Mouse (Mus musculus) lung, embryonic 14.5 days (tissue): ENCODE data around the gene Notch2. TPM values are rescaled to one million over a fixed set of nuclear protein-coding genes. Genes with fewer than 3 reads are reported as not detected.

ENCODE experiments used
- ATAC-seq: fragments of 200-750 bp; cut with Nextera tagmentation; 2 replicates; pipeline ENCODE4 v1.8.0; 2017; ENCODE audit warnings: mild to moderate bottlenecking, moderate TSS enrichment, moderate library complexity; ENCODE audit not compliant: insufficient read depth
- DNase-seq: peaks from one replicate; pipeline ENCODE4 v3.0.0-alpha.2; 2015
- H3K27ac ChIP-seq: fragments of 300-500 bp; sonication (generic); 2 replicates; pipeline ENCODE4 v1.5.1; 2014; ENCODE audit warnings: low read depth, mild to moderate bottlenecking, moderate library complexity
- H3K27me3 ChIP-seq: fragments of 300-500 bp; sonication (generic); 2 replicates; pipeline ENCODE4 v1.6.1; 2014; ENCODE audit warnings: low read length, control low read depth; ENCODE audit not compliant: insufficient read depth
- H3K36me3 ChIP-seq: fragments of 300-500 bp; sonication (generic); 2 replicates; pipeline ENCODE4 v1.6.1; 2014; ENCODE audit warnings: control low read depth; ENCODE audit not compliant: insufficient read depth
- H3K4me1 ChIP-seq: fragments of 300-500 bp; sonication (generic); 2 replicates; pipeline ENCODE4 v1.6.1; 2014; ENCODE audit warnings: antibody characterized with exemption, control low read depth; ENCODE audit not compliant: insufficient read depth
- H3K4me2 ChIP-seq: fragments of 300-500 bp; sonication (generic); 2 replicates; pipeline ENCODE4 v1.6.1; 2014; ENCODE audit warnings: mild to moderate bottlenecking
- H3K4me3 ChIP-seq: fragments of 300-500 bp; sonication (generic); 2 replicates; pipeline ENCODE4 v1.5.1; 2014; ENCODE audit warnings: low read depth, low read length
- H3K9ac ChIP-seq: fragments of 300-500 bp; sonication (generic); 2 replicates; pipeline ENCODE4 v1.6.1; 2014
- H3K9me3 ChIP-seq: fragments of 300-500 bp; sonication (generic); 2 replicates; pipeline ENCODE4 v1.6.1; 2016; ENCODE audit warnings: low read depth, low read length, control low read depth
- CTCF ChIP-seq: IDR thresholded peaks from 2 replicates; pipeline ENCODE4 v1.5.1; 2016; ENCODE audit warnings: antibody characterized with exemption, low read depth
- WGBS: fragments of 180-500 bp; shearing (Covaris S2); extraction: QIAGEN DNeasy Blood & Tissue Kit; methylation state at CpG from one replicate; pipeline ENCODE4 v1.1.7; 2014; 5-methylcytosine and 5-hydroxymethylcytosine counted together
- polyA plus RNA-seq: library from polyadenylated mRNA; unstranded; fragments of >200 nt; fragmentation: Nextera tagmentation; extraction: Ambion mirVana; gene quantifications from 2 replicates; pipeline ENCODE4 v1.2.1, GENCODE M21; 2014

The Notch2 gene
- polyA plus RNA-seq, 1 experiment from 2014 or later, result 43.8 TPM

GRCm38 (mm10) chr3:98056956-98057365, 43.6 kb downstream of the Notch2 start:
- no peaks in the 10 kb centered on the region for H3K9me3 ChIP-seq
- H3K36me3 ChIP-seq, result no peaks in the 10 kb centered on the region
- no peak overlapping the region; the same call in 1 of the 2 replicates for H3K27ac ChIP-seq
- H3K4me1 ChIP-seq, result peaks cover 36% of the 10 kb centered on the region
- DNase-seq, result peak; percentile 21
- no peak overlapping the region for H3K9ac ChIP-seq
- no peaks in the 10 kb centered on the region for H3K27me3 ChIP-seq
- WGBS, result 69% methylated on average over 6 of the region's 6 CpGs
- H3K4me2 ChIP-seq, result no peak overlapping the region
- no peak for TF ChIP-seq CTCF
- no peak overlapping the region for H3K4me3 ChIP-seq
- ATAC-seq, result no peak

DNA sequence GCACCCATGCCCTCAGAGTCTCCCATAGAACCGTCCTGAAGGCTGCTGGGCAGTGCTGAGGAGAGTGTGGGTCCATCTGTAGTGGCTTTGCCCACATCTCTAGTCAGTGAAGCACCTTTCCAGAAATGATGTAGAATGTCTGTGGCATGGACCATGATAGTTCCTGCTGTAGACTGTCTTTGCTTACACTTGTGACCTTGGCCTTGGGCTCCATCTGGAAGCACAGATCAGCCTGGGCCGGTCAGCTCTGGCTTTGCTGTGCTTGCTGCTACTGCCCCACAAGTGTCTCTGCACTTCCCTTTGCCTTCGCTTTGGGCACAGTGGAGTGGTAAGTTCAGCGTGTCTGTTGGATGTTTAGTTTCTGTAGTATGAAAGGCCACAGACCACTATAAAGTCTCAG, 45.7 kb downstream of the Notch2 start:
- 75% methylated on average over 4 of the region's 4 CpGs for WGBS
- no peak overlapping the region for H3K9ac ChIP-seq
- no peak overlapping the region for H3K4me3 ChIP-seq
- H3K4me2 ChIP-seq, result no peak overlapping the region
- DNase-seq (no peak), ATAC-seq (no peak)
- no peak for TF ChIP-seq CTCF
- no peaks in the 10 kb centered on the region for H3K36me3 ChIP-seq
- no peaks in the 10 kb centered on the region for H3K9me3 ChIP-seq
- H3K27me3 ChIP-seq, result no peaks in the 10 kb centered on the region
- peaks cover 47% of the 10 kb centered on the region for H3K4me1 ChIP-seq
- no peak overlapping the region for H3K27ac ChIP-seq

GRCm38 (mm10) chr3:98060981-98061660, 47.8 kb downstream of the Notch2 start:
- no peaks in the 10 kb centered on the region for H3K36me3 ChIP-seq
- no peaks in the 10 kb centered on the region for H3K27me3 ChIP-seq
- H3K9ac ChIP-seq, result no peak overlapping the region
- peak overlapping the region; percentile 94 for H3K27ac ChIP-seq
- DNase-seq (peak; percentile 48), ATAC-seq (peak; percentile 1; the same call in 1 of the 2 replicates)
- H3K4me3 ChIP-seq, result no peak overlapping the region
- no peak for TF ChIP-seq CTCF
- H3K9me3 ChIP-seq, result no peaks in the 10 kb centered on the region
- H3K4me2 ChIP-seq, result peak overlapping the region; percentile 10
- 21% methylated on average over 7 of the region's 7 CpGs for WGBS
- peaks cover 59% of the 10 kb centered on the region for H3K4me1 ChIP-seq

GRCm38 (mm10) chr3:98061661-98062330, 48.5 kb downstream of the Notch2 start:
- Histone ChIP-seq H3K4me2 (peak overlapping the region; percentile 10), H3K9ac (no peak overlapping the region)
- TF ChIP-seq CTCF, result no peak

GRCm38 (mm10) chr3:98062591-98063185, 49.4 kb downstream of the Notch2 start:
- Histone ChIP-seq H3K27ac (peak overlapping the region; percentile 94), H3K4me1 (peaks cover 60% of the 10 kb centered on the region), H3K36me3 (no peaks in the 10 kb centered on the region), H3K9me3 (no peaks in the 10 kb centered on the region), H3K4me2 (peak overlapping the region; percentile 42), H3K4me3 (no peak overlapping the region), H3K27me3 (no peaks in the 10 kb centered on the region), H3K9ac (no peak overlapping the region)
- no peak for DNase-seq
- WGBS, result 44% methylated on average over 1 of the region's 1 CpGs
- TF ChIP-seq CTCF, result no peak
- ATAC-seq, result peak; percentile 8; the same call in 1 of the 2 replicates

More at GRCm38 (mm10) chr3:98061661-98062330, 48.5 kb downstream of the Notch2 start:
- H3K36me3 ChIP-seq, result no peaks in the 10 kb centered on the region
- peak; percentile 15; the same call in 1 of the 2 replicates for ATAC-seq
- 19% methylated on average over 13 of the region's 13 CpGs for WGBS
- H3K27me3 ChIP-seq, result no peaks in the 10 kb centered on the region
- peaks cover 53% of the 10 kb centered on the region for H3K4me1 ChIP-seq
- peak overlapping the region; percentile 94 for H3K27ac ChIP-seq
- peak; percentile 41 for DNase-seq
- H3K9me3 ChIP-seq, result no peaks in the 10 kb centered on the region
- no peak overlapping the region for H3K4me3 ChIP-seq

- H3K36me3 ChIP-seq, result peaks cover 4% of the 10 kb centered on the region; the same call in 1 of the 2 replicates
- H3K27me3 ChIP-seq, result no peaks in the 10 kb centered on the region
- no peak overlapping the region for H3K9ac ChIP-seq
- 13% methylated on average over 8 of the region's 8 CpGs for WGBS
- H3K27ac ChIP-seq, result peak overlapping the region; percentile 94
- peaks cover 65% of the 10 kb centered on the region for H3K4me1 ChIP-seq
- peak; percentile 96 for DNase-seq
- H3K4me3 ChIP-seq, result no peak overlapping the region
- ATAC-seq, result peak; percentile 80
- no peak for TF ChIP-seq CTCF
- H3K4me2 ChIP-seq, result peak overlapping the region; percentile 42
- no peaks in the 10 kb centered on the region for H3K9me3 ChIP-seq
Observed at GRCm38 (mm10) chr3:98063186-98063771, 50.0 kb downstream of the Notch2 start.
